Mouse (Mus musculus): ENCODE measurements around the gene Ankrd50. TPM values are rescaled to one million over a fixed set of nuclear protein-coding genes. Genes with fewer than 3 reads are reported as not detected.

The Ankrd50 gene
- polyA plus RNA-seq (2015; fragmentation: Nextera tagmentation; extraction: Ambion mirVana), result 15.8 and 18.2 TPM in 2 replicates

GRCm38 (mm10) chr3:38484191-38485106, at the start of gene Ankrd50:
Ankrd50 (minus strand) TSS chr3:38484844.
- Histone ChIP-seq H3K4me2 (replicated peaks; ENCODE audit: low read depth, low read length) (peak within 1 kb of the TSS; percentile 73), H3K4me1 (ENCODE audit: insufficient read depth, low read length) (peaks cover 35% of the 10 kb centered on the region), H3K9me3 (ENCODE audit: low read length) (no peaks in the 10 kb centered on the region), H3K27ac (ENCODE audit: low read length) (peak within 1 kb of the TSS; percentile 92), H3K4me3 (ENCODE audit: low read length) (peak within 1 kb of the TSS; percentile 97), H3K36me3 (ENCODE audit: insufficient read depth, low read length) (peaks cover 12% of the 10 kb centered on the region), H3K9ac (replicated peaks; ENCODE audit: low read length) (peak within 1 kb of the TSS; percentile 95), H3K27me3 (ENCODE audit: insufficient read depth, low read length) (no peaks in the 10 kb centered on the region)
- peak; percentile 98 for ATAC-seq (ENCODE audit: low FRiP score, low TSS enrichment)
- WGBS, result 1% methylated on average over 78 of the region's 81 CpGs

DNA sequence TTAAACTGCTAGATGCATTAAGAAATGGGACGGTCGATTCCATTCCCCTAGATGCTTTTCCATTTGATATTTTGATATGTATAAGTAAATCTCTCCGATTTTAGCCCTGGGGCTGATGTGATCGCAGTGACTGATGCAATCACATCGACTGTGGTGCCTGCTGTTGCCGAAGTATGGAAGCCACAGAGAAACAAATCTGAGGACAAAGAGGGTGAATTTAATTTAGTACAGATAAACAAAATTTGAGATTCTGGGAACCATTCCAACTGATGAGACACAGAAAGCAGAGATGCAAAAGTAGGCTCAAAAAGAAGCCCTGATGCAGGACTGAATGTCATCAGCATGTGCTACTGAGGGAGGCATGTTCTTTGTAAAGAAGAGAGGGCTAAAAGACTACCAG, 49.6 kb upstream of the Ankrd50 start:
- peaks cover 4% of the 10 kb centered on the region; the same call in 1 of the 2 replicates for H3K9me3 ChIP-seq (ENCODE audit: low read length)
- no peak overlapping the region for H3K9ac ChIP-seq (replicated peaks; ENCODE audit: low read length)
- H3K4me1 ChIP-seq (ENCODE audit: insufficient read depth, low read length), result no peaks in the 10 kb centered on the region
- no peaks in the 10 kb centered on the region for H3K36me3 ChIP-seq (ENCODE audit: insufficient read depth, low read length)
- no peak overlapping the region for H3K27ac ChIP-seq (ENCODE audit: low read length)
- H3K4me2 ChIP-seq (replicated peaks; ENCODE audit: low read depth, low read length), result no peak overlapping the region
- ATAC-seq (ENCODE audit: low FRiP score, low TSS enrichment), result no peak
- H3K4me3 ChIP-seq (ENCODE audit: low read length), result no peak overlapping the region
- 86% methylated on average over 6 of the region's 6 CpGs for WGBS
- no peaks in the 10 kb centered on the region for H3K27me3 ChIP-seq (ENCODE audit: insufficient read depth, low read length)

DNA sequence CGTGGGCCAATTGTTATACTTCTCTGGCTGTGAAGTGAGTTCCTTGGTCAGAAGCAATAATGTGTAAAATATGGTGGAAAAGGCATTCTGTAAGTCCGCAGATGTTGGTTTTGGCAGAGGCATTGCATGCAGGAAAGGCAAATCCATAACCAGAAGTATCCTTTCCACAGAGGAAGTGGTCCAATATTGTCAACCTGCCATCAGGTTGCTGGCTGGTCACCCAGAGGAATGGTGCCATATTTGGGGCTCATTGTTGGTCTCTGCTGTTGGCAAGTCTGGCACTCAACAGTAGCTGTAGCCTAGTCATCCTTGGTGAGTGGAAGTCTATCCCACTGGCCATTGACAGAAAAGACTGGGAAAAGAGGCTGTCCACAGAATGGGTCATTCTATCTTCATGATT, 35.8 kb upstream of the Ankrd50 start:
- no peak overlapping the region for H3K27ac ChIP-seq (ENCODE audit: low read length)
- whole genome bisulfite sequencing, result 88% methylated on average over 2 of the region's 2 CpGs
- no peaks in the 10 kb centered on the region for H3K4me1 ChIP-seq (ENCODE audit: insufficient read depth, low read length)
- H3K36me3 ChIP-seq (ENCODE audit: insufficient read depth, low read length), result no peaks in the 10 kb centered on the region
- no peaks in the 10 kb centered on the region for H3K27me3 ChIP-seq (ENCODE audit: insufficient read depth, low read length)
- ATAC-seq (ENCODE audit: low FRiP score, low TSS enrichment), result no peak
- H3K4me3 ChIP-seq (ENCODE audit: low read length), result no peak overlapping the region
- no peak overlapping the region for H3K4me2 ChIP-seq (replicated peaks; ENCODE audit: low read depth, low read length)
- H3K9me3 ChIP-seq (ENCODE audit: low read length), result no peaks in the 10 kb centered on the region
- no peak overlapping the region for H3K9ac ChIP-seq (replicated peaks; ENCODE audit: low read length)

DNA sequence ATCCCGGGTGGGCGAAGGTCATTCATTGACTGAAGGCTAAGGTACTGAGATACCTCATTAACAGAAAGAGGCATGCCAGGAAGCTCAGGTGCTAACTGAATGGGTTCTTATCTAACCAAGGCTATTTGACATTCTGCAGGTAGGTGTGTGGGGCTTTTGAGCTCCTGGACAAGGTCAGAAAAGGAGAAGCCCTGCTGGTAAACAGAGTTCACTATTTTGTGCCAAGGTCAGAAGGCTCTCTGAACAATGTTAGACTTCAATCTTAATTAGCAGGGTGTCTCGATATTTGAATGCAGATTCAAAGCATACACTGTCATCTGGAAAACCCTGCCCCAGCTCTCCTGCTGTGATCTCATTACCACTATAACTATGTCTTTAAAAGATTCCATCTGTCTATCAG, 35.3 kb upstream of the Ankrd50 start:
- no peaks in the 10 kb centered on the region for H3K4me1 ChIP-seq (ENCODE audit: insufficient read depth, low read length)
- no peaks in the 10 kb centered on the region for H3K36me3 ChIP-seq (ENCODE audit: insufficient read depth, low read length)
- no peak overlapping the region for H3K27ac ChIP-seq (ENCODE audit: low read length)
- ATAC-seq (ENCODE audit: low FRiP score, low TSS enrichment), result no peak
- no peak overlapping the region for H3K9ac ChIP-seq (replicated peaks; ENCODE audit: low read length)
- 83% methylated on average over 3 of the region's 3 CpGs for WGBS
- H3K9me3 ChIP-seq (ENCODE audit: low read length), result no peaks in the 10 kb centered on the region
- no peaks in the 10 kb centered on the region for H3K27me3 ChIP-seq (ENCODE audit: insufficient read depth, low read length)
- H3K4me3 ChIP-seq (ENCODE audit: low read length), result no peak overlapping the region
- H3K4me2 ChIP-seq (replicated peaks; ENCODE audit: low read depth, low read length), result no peak overlapping the region

DNA sequence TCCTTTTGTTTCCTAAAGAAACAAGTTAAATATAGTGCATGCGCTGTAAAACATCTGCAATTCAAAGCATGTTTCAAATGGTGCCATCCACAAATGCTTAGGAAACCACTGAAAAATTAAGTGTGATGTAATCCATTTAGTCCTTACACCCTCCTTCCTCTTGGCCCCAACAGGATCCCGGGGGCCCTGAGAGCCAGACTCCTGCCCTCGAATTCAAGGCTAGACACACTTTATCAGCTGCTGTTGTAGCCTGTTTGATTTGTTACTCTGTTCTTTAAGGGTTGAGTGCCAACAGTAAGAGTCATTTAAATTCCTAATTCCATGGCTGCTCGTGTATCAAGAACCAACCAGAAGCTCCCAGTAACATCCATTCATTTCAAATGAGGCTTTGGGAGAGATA, 19.0 kb upstream of the Ankrd50 start:
- no peak for ATAC-seq (ENCODE audit: low FRiP score, low TSS enrichment)
- 74% methylated on average over 4 of the region's 4 CpGs for WGBS
- no peak overlapping the region for H3K4me3 ChIP-seq (ENCODE audit: low read length)

DNA sequence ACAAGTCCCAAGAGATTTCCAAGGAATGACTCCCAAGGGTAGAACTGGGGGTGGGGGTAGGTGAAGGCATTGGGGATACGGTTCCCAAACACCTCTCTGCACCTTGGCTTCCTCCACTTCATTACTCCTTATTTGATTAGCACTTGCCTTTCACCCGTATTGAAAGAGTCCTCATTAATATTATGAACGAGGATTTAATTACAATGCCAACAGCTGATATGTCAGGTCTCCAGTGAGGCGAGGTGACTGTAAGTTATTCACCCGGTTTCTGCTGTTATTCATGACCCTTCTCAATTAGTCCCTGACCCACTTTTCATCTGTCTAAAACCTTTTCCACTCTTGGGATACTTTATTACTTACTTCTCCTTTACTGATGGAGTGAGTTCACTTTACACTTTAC, 17.5 kb upstream of the Ankrd50 start:
- no peak for ATAC-seq (ENCODE audit: low FRiP score, low TSS enrichment)
- Histone ChIP-seq H3K4me1 (ENCODE audit: insufficient read depth, low read length) (no peaks in the 10 kb centered on the region), H3K9ac (replicated peaks; ENCODE audit: low read length) (no peak overlapping the region), H3K9me3 (ENCODE audit: low read length) (no peaks in the 10 kb centered on the region), H3K27ac (ENCODE audit: low read length) (no peak overlapping the region), H3K4me3 (ENCODE audit: low read length) (no peak overlapping the region), H3K4me2 (replicated peaks; ENCODE audit: low read depth, low read length) (no peak overlapping the region), H3K27me3 (ENCODE audit: insufficient read depth, low read length) (no peaks in the 10 kb centered on the region), H3K36me3 (ENCODE audit: insufficient read depth, low read length) (no peaks in the 10 kb centered on the region)
- 21% methylated on average over 5 of the region's 5 CpGs for WGBS

More for the DNA sequence above, 19.0 kb upstream of the Ankrd50 start:
- Histone ChIP-seq H3K27ac (ENCODE audit: low read length) (no peak overlapping the region), H3K27me3 (ENCODE audit: insufficient read depth, low read length) (no peaks in the 10 kb centered on the region), H3K9ac (replicated peaks; ENCODE audit: low read length) (no peak overlapping the region), H3K4me1 (ENCODE audit: insufficient read depth, low read length) (no peaks in the 10 kb centered on the region), H3K4me2 (replicated peaks; ENCODE audit: low read depth, low read length) (no peak overlapping the region), H3K36me3 (ENCODE audit: insufficient read depth, low read length) (no peaks in the 10 kb centered on the region), H3K9me3 (ENCODE audit: low read length) (no peaks in the 10 kb centered on the region)

GRCm38 (mm10) chr3:38501739-38502138, 17.1 kb upstream of the Ankrd50 start:
- Histone ChIP-seq H3K27ac (ENCODE audit: low read length) (no peak overlapping the region), H3K4me3 (ENCODE audit: low read length) (no peak overlapping the region), H3K27me3 (ENCODE audit: insufficient read depth, low read length) (no peaks in the 10 kb centered on the region), H3K4me2 (replicated peaks; ENCODE audit: low read depth, low read length) (no peak overlapping the region), H3K9ac (replicated peaks; ENCODE audit: low read length) (no peak overlapping the region), H3K36me3 (ENCODE audit: insufficient read depth, low read length) (no peaks in the 10 kb centered on the region), H3K9me3 (ENCODE audit: low read length) (no peaks in the 10 kb centered on the region), H3K4me1 (ENCODE audit: insufficient read depth, low read length) (no peaks in the 10 kb centered on the region)
- WGBS, result 96% methylated on average over 2 of the region's 2 CpGs
- ATAC-seq (ENCODE audit: low FRiP score, low TSS enrichment), result no peak

- Histone ChIP-seq H3K4me1 (ENCODE audit: insufficient read depth, low read length) (no peaks in the 10 kb centered on the region), H3K27me3 (ENCODE audit: insufficient read depth, low read length) (no peaks in the 10 kb centered on the region), H3K36me3 (ENCODE audit: insufficient read depth, low read length) (no peaks in the 10 kb centered on the region), H3K4me2 (replicated peaks; ENCODE audit: low read depth, low read length) (no peak overlapping the region), H3K27ac (ENCODE audit: low read length) (no peak overlapping the region), H3K9ac (replicated peaks; ENCODE audit: low read length) (no peak overlapping the region), H3K4me3 (ENCODE audit: low read length) (no peak overlapping the region), H3K9me3 (ENCODE audit: low read length) (no peaks in the 10 kb centered on the region)
- no peak for ATAC-seq (ENCODE audit: low FRiP score, low TSS enrichment)
- 71% methylated on average over 5 of the region's 5 CpGs for WGBS
Measured at GRCm38 (mm10) chr3:38501316-38501715, 16.7 kb upstream of the Ankrd50 start.

- no peaks in the 10 kb centered on the region for H3K4me1 ChIP-seq (ENCODE audit: insufficient read depth, low read length)
- no peak overlapping the region for H3K9ac ChIP-seq (replicated peaks; ENCODE audit: low read length)
- WGBS, result 70% methylated on average over 3 of the region's 3 CpGs
- H3K4me3 ChIP-seq (ENCODE audit: low read length), result no peak overlapping the region
- no peak for ATAC-seq (ENCODE audit: low FRiP score, low TSS enrichment)
- no peak overlapping the region for H3K4me2 ChIP-seq (replicated peaks; ENCODE audit: low read depth, low read length)
- H3K9me3 ChIP-seq (ENCODE audit: low read length), result no peaks in the 10 kb centered on the region
- H3K27me3 ChIP-seq (ENCODE audit: insufficient read depth, low read length), result no peaks in the 10 kb centered on the region
- H3K36me3 ChIP-seq (ENCODE audit: insufficient read depth, low read length), result no peaks in the 10 kb centered on the region
- H3K27ac ChIP-seq (ENCODE audit: low read length), result no peak overlapping the region
Measured at GRCm38 (mm10) chr3:38498561-38498960, 13.9 kb upstream of the Ankrd50 start.

DNA sequence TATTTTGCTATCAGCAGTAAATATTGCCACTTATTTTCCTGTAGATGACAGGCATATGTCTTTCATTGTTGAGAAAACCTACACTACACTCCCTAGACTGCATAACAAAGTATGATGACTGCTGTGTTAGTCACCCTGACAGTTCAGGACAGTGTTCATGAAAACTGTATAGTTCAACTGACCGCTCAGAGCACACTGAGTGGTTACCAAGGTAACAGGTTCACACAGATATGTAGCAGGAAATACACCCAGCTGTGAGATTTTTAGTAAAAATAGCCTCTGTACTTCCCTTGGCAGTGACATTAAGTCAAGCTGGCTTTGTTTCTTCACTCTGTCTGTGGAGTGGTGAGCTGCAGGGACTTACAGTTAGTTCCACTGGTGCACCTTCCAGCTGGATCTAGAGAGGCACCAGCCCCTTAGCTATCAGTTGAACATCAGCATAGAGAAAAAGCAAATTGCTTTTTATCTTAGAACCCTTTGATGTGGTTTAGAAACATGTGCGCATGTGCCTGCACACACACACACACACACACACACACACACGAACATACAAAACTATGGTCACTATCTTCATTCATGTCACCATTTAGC, 12.2 kb upstream of the Ankrd50 start:
- ATAC-seq (ENCODE audit: low FRiP score, low TSS enrichment), result no peak

More for the DNA sequence above, 12.2 kb upstream of the Ankrd50 start:
- no peak overlapping the region for H3K4me2 ChIP-seq (replicated peaks; ENCODE audit: low read depth, low read length)
- H3K9ac ChIP-seq (replicated peaks; ENCODE audit: low read length), result no peak overlapping the region
- H3K4me1 ChIP-seq (ENCODE audit: insufficient read depth, low read length), result 0 out of 2 replicates have a peak, but pooled peaks cover under 1% of the 10 kb centered on the region
- 85% methylated on average over 3 of the region's 3 CpGs for WGBS
- no peaks in the 10 kb centered on the region for H3K9me3 ChIP-seq (ENCODE audit: low read length)
- H3K27ac ChIP-seq (ENCODE audit: low read length), result no peak overlapping the region
- no peaks in the 10 kb centered on the region for H3K36me3 ChIP-seq (ENCODE audit: insufficient read depth, low read length)
- H3K4me3 ChIP-seq (ENCODE audit: low read length), result no peak overlapping the region
- H3K27me3 ChIP-seq (ENCODE audit: insufficient read depth, low read length), result no peaks in the 10 kb centered on the region
